Mouse (Mus musculus) ovary, postnatal 10 days (tissue): ENCODE measurements at regions not wholly inside any gene's neighbourhood (a gene's known extent, or its start where the extent isn't known, plus 50 kb on each side); places are given as distances from the start of the nearest gene placed in this dataset.

Experiments
- DNase-seq: peaks from one replicate; pipeline ENCODE4 v3.0.0; 2022; ENCODE audit warnings: low spot score

- DNase-seq = peak; percentile 93
Observed at GRCm38 (mm10) chr15:85634322-85635141, 52.3 kb upstream of the Wnt7b start.

DNA sequence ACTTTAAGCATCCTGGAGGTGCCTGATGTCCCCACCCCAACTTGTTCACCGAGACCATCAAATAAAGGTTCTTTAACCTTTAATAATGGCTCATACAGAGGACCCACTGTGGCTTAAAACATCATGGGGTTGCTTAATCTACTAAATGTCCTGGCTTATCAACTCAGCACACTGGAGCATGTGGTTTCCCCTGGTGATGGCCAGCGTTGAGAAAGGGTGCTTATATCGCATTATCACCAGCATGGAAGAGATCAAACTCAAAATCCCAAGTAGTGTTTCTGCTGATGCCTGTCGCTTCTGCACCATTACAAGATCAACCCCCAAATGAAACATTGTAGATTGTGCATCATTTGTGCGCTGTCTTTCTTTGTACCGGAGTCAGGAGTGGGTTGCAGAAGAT is 53.2 kb upstream of the Wnt7b start:
- DNase-seq = no peak

DNA sequence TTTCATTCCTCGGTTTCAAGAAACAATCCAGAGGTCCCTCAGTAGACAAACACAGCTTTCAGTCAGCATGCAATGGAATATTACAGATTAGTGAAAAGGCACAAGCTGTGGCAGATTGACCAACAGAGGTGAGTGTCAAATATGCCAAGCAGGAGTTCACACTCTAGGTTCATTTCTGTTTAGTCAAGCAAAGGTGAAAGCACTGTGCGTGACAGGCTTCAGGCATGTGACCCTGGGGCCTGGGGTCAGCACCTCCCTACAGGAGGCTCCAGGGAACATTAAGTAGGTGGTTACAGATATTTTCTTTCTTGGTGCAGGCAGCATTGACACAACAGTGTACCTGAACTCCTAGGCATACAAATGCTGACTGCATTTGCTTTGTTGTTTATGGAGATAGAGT is 57.3 kb upstream of the Wnt7b start:
- no peak for DNase-seq

DNA sequence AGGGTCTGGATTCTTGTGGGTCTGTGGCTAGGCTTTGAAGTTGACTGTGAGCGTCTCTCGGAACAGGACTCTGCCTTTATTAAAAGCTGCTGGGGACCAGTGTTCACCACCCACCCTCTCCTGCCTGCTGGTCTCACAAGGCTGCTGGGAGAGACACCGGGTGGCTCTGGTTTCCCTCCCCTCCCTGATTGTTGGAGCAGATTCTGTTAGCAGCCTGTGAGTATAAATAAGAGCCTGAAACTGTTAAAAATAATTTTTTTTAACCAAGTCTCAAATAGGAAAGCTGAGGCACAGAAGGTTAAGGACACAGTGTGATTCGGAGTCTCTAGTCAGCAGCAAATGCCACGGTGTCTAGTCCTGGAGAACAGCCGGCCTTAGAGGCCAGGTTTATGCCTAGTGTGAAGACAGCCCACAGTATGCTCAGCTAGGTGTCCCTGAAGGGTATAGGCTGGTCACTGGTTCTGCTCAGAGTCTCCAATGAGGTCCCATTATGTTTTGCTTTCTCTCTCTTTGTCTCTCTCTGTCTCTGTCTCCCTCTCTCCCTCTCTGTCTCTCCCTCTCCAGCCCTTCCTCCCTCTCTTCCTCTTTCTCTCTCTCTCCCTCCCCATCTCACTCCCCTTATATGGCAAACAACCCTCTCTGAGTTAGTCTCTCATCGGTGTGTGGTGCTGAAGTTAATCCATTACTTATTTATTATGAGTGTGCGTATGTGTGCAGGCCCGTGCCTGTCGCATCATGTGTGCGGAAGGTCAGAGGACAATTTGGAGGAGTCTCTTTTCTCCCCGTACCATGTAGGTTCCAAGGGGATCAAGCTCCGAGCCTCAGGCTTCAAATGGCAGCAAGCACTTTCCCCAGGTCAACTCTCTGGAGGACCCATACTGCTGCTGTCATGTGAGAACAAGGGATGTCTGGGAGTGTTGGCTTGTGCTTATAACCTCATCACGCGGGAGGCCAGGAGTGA is 59.1 kb upstream of the Wnt7b start:
- DNase-seq = no peak

DNA sequence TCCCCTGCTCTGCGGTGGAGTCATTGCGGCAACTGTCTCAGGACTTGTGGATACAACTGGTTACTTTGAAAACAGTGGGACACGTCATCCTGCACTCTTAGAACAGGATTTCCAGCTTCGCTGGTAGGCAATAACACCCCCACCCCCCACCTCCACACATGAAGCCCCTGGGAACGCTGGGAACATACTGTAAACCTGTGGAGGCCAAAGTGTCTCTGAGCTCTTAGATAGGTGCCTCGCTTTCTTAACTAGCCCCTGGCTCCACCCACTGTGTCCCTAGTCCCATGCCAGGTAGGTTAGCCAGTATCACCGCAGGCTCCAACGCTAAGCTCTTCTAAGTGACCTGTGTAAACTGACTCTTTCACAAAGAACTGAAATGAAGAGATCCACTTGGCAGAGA is 63.1 kb upstream of the Wnt7b start:
- DNase-seq = no peak

DNA sequence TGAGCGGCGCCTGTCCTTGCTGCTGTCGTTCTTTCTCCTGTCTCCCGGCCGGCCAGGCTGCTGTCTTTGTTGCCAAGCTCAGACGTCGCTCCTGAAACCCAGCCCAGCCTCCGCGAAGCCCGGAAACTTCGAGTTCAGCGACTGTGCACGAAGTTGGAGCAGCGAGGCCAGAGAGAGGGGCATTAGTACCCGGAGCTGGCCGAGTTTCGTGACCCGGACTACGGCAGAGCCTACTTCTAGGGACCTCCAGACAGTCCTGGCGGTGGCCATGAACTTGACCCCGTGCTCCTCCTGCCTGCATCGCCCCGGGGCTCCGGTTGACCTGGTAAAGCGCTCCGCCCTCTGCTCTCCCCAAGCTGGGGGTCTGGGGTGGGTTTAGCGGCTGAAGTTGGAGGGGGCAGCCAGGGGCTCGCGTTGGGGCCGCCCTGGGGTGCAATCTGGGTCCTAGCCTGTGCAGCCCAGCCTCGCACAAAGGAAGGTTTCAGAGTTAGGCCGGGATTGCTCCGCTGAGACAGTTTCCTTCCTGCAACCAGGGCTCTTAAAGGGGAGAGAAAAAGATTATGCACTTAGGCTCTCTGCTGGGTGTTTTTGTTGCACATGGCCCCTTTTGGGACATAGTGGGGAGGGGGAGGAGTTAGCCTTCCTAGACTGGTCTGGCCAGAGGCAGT is 63.8 kb upstream of the Wnt7b start:
- DNase-seq = no peak

DNA sequence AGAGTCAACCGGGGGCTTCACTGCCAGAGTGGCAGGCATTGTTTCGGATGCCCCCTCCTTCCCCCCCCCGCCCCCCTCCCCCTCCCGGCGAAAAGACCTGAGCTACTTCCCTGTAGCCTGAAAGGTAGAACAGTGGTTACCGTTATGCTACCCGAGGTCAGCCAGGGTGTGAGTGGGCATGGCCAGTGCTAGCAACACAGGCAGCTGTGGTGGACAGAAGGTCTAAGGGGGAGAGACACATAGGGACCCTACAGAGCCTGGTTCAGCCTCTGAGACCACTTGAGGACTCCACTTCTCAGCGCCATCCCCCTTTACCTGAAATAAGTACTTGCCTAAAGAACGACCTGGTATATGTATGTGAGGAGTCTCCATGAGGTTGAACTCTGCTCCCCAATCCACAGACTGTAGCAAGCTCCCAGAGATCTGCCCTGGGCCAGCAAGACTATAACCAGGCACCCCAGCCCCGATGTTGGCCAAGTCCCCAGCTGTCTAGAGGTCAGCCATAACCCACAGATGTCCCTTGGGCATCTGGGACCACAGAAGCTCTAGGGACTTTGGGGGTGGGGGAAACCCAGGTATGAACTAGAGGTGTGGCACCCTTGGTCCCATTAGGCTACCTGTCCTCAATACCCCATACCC is 64.5 kb upstream of the Wnt7b start:
- DNase-seq = no peak

GRCm38 (mm10) chr15:85647593-85647992 is 65.3 kb upstream of the Wnt7b start:
- no peak for DNase-seq

DNA sequence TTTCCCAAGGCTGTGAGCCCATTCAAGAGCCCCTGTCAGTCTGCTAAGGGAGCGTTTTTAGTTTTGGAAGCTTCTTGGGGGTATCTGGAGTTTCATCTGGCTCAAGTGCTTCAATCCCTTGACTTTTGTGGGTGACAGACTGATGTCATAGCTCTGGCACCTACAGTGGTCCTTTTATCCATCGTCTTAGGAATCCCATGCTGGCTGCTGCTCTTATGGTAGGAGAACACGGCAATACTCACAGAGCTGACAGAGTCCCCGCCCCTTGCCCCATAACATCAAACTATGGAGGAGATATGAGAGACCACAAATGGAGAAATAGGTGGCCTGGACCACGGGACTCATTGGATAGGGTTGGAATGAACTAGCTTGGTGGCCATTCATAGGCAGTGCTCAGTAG is 68.0 kb upstream of the Wnt7b start:
- no peak for DNase-seq

DNA sequence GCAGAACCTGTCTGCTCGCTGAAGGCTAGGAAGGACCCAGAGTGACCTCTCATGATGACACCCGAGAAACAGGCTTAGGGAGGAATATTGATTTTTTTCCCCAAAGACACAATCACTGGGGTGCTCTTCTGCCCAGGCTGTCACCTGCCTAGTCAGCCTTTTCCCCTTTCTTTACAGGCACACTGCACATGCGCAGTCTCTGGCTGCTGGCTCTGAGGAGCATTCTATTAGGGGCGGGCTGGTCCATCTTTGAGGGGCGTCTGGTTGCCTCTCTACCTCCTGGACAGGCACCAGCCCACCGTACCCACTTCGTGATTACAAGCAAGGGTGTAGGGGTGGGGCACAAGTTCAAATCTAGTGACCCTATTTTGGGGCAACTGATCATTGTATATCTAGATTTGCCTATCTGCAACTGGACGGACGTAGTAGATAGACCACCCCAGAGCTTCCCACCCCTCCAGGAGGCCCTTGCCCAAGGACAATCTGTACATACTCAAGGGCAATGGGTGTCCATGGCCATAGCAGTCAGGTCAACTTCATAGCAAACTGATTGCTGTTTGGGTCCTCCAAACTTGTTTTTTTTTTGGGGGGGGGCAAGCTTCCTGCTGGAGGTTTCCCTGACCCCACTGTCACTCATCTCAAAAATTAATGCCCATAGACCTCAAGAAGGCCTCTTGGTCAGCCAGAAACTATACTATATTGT is 69.6 kb upstream of the Wnt7b start:
- no peak for DNase-seq

- DNase-seq = no peak
Observed at GRCm38 (mm10) chr15:85652431-85652830, 70.2 kb upstream of the Wnt7b start.

DNA sequence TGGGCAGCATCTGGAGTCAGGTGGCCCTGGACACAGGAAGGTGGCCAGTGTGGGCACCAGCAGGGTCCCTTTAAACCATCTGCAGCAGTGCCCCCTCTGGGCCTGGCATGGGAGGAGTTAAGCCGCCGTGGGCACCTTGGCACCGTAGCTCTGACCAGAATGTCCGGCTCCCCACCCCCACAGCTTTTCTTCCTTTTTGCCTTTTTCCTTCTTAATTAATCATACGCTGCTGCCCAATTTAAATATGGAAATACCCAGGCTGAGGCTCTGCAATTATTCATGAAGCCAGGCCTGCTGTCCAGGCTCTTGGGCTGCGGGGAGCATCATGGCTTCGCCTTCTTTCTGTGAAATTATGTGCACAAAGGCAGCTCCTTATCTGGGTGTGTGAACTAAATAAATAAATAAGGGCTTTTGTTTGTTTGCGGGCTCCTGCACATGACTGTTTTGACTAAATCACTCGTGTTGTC is 70.6 kb upstream of the Wnt7b start:
- DNase-seq = no peak

GRCm38 (mm10) chr15:85653421-85654401 is 71.4 kb upstream of the Wnt7b start:
- no peak for DNase-seq

- no peak for DNase-seq
Observed at GRCm38 (mm10) chr15:85654791-85655190, 72.5 kb upstream of the Wnt7b start.

GRCm38 (mm10) chr15:85655751-85656167 is 73.5 kb upstream of the Wnt7b start:
- DNase-seq = no peak

GRCm38 (mm10) chr15:85656852-85657251 is 74.6 kb upstream of the Wnt7b start:
- no peak for DNase-seq

DNA sequence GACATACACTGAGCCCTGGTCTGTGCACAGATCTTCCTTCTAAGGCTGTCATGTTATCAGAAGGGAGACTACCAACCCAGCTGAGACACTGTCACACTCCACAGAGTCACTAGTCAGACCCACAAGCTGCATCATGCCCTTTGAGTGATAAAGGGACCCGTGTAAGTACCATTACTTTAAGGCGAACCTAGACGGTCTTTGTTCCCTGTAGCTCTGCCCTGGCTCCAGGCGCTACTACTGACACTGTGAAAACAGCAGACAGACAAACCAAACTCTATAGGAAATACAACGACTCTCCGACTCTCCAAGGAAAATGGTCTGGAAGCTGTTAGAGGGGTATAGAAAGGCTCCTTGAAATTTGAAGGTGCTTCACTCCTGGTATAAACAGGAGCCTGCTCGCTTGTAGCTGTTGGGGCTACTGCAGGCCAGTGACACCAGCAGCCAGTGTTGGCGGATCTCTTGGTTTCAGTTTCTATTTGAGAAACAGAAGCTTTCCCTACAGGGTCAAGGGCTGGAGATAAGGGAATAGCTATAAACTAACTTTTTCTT is 75.2 kb upstream of the Wnt7b start:
- no peak for DNase-seq

DNA sequence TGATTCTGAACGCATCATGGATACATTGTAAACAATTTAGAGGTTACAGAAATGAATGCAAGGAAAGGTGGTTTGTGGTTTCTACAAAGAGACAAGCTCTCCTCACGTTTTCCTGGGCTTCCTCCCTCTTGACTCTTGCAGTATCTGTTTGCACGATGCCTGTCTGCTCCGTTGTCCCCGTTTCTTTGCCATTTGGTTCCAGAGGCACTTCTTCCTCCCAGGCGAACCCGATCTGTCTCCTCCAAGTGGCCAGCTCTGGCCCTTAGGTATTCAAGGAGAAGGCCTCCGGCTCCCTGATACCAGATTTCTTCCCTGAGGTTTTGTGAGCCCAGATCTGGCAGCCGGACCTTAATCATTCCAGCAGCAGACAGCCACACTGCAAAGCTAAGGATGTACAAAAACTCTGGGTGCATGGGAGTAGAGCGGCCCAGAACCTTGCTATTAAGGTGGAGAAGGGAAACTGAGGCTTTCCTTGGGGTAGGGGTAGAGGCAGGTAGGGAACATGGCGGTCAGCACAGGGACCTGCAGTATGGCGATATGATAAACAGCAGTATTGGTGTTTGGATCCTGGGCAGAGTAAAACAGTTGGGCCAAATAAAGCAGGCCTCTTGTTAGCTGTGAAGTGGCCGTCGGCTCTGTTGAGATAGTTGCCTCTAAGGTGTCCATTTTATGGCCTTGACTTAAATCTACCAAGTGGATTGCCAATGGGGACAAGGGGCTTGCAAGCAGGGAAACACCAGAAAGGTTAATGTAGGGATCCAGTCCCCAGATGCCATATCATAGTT is 76.0 kb upstream of the Wnt7b start:
- DNase-seq = no peak
